Mouse (Mus musculus) embryonic facial prominence, embryonic 15.5 days (tissue): ENCODE results near the gene Gm5483. TPM values are rescaled to one million over a fixed set of nuclear protein-coding genes. Genes with fewer than 3 reads are reported as not detected.

Experiments used
- polyA plus RNA-seq: library from polyadenylated mRNA; unstranded; fragments of >200 nt; fragmentation: Nextera tagmentation; extraction: Ambion mirVana; gene quantifications from 2 replicates; pipeline ENCODE4 v1.2.1, GENCODE M21; 2015

Gene Gm5483
- polyA plus RNA-seq, 1 experiment from 2014 or later = 4.7 TPM

Other genes with a start within 250 kb of the Gm5483 start
- 6.9 and 7.3 TPM in 2 replicates for gene Parp9, start 245.7 kb upstream of the Gm5483 start, polyA plus RNA-seq
- 3.8 and 3.9 TPM in 2 replicates for gene Dtx3l, start 245.1 kb upstream of the Gm5483 start, polyA plus RNA-seq
- 32.4 and 35.6 TPM in 2 replicates for gene Kpna1, start 205.5 kb upstream of the Gm5483 start, polyA plus RNA-seq
- 10.4 and 11.0 TPM in 2 replicates for gene Wdr5b, start 143.0 kb upstream of the Gm5483 start, polyA plus RNA-seq
- gene Fam162a, start 112.6 kb upstream of the Gm5483 start, polyA plus RNA-seq = 615 and 648 TPM in 2 replicates
- gene Ccdc58, start 112.5 kb upstream of the Gm5483 start, polyA plus RNA-seq = 67.6 and 76.7 TPM in 2 replicates
- 11.4 and 17.2 TPM in 2 replicates for gene Csta1, start 53.0 kb upstream of the Gm5483 start, polyA plus RNA-seq
- 1.9 and 2.2 TPM in 2 replicates for gene Stfa2l1, start 27.4 kb upstream of the Gm5483 start, polyA plus RNA-seq
- not detected in 2 replicates for gene Gm5416, start 26.2 kb downstream of the Gm5483 start, polyA plus RNA-seq
- 2.1 and 2.5 TPM in 2 replicates for gene 2010005H15Rik, start 37.3 kb downstream of the Gm5483 start, polyA plus RNA-seq
- gene Stfa1, start 92.7 kb downstream of the Gm5483 start, polyA plus RNA-seq = 68.1 and 75.5 TPM in 2 replicates
- 3.3 and 5.9 TPM in 2 replicates for gene BC117090, start 150.1 kb downstream of the Gm5483 start, polyA plus RNA-seq
- gene BC100530, start 183.5 kb downstream of the Gm5483 start, polyA plus RNA-seq = 446 and 474 TPM in 2 replicates
- gene Stfa2, start 224.2 kb downstream of the Gm5483 start, polyA plus RNA-seq = 2.7 and 5.0 TPM in 2 replicates